Mouse (Mus musculus) cerebellum, postnatal 14 days (tissue): ENCODE results near the gene Nkd1.

Source experiments
- DNase-seq, 2 experiments: peaks; one replicate each; pipeline ENCODE4 v3.0.0; 2021; ENCODE audit warnings: mixed read lengths in 2 of 2

Nkd1 gene

GRCm38 (mm10) chr8:88577666-88578065, 56.5 kb downstream of the Nkd1 start:
- DNase-seq: peak in 1 of 2 experiments; percentile 43

GRCm38 (mm10) chr8:88578413-88579175, 57.4 kb downstream of the Nkd1 start:
- no peak for DNase-seq

- DNase-seq: no peak
Measured at GRCm38 (mm10) chr8:88579246-88579645, 58.1 kb downstream of the Nkd1 start.

GRCm38 (mm10) chr8:88579668-88580330, 58.6 kb downstream of the Nkd1 start:
- DNase-seq: peak; percentile 62 to 69

- DNase-seq: no peak
Measured at GRCm38 (mm10) chr8:88580785-88581184, 59.6 kb downstream of the Nkd1 start.

- no peak for DNase-seq
Measured at GRCm38 (mm10) chr8:88583863-88584262, 62.7 kb downstream of the Nkd1 start.

GRCm38 (mm10) chr8:88588205-88588889, 67.2 kb downstream of the Nkd1 start:
- DNase-seq: no peak

GRCm38 (mm10) chr8:88590226-88590625, 69.1 kb downstream of the Nkd1 start:
- no peak for DNase-seq

GRCm38 (mm10) chr8:88593947-88594346, 72.8 kb downstream of the Nkd1 start:
- no peak for DNase-seq

GRCm38 (mm10) chr8:88596042-88596441, 74.9 kb downstream of the Nkd1 start:
- DNase-seq: no peak

- no peak for DNase-seq
Measured at GRCm38 (mm10) chr8:88598578-88598977, 77.4 kb downstream of the Nkd1 start.

GRCm38 (mm10) chr8:88599491-88599890, 78.3 kb downstream of the Nkd1 start:
- peak in 1 of 2 experiments; percentile 42 for DNase-seq

GRCm38 (mm10) chr8:88603446-88603989, 82.4 kb downstream of the Nkd1 start:
- no peak for DNase-seq

GRCm38 (mm10) chr8:88604065-88605038, 83.2 kb downstream of the Nkd1 start:
- DNase-seq: peak; percentile 75 to 81

- DNase-seq: peak in 1 of 2 experiments; percentile 60
Measured at GRCm38 (mm10) chr8:88605361-88606040, 84.3 kb downstream of the Nkd1 start.

GRCm38 (mm10) chr8:88609036-88609435, 87.9 kb downstream of the Nkd1 start:
- DNase-seq: no peak

GRCm38 (mm10) chr8:88610271-88610670, 89.1 kb downstream of the Nkd1 start:
- no peak for DNase-seq

GRCm38 (mm10) chr8:88614981-88615380, 93.8 kb downstream of the Nkd1 start:
- peak in 1 of 2 experiments; percentile 12 for DNase-seq

- no peak for DNase-seq
Measured at GRCm38 (mm10) chr8:88618612-88619011, 97.5 kb downstream of the Nkd1 start.

- peak in 1 of 2 experiments; percentile 45 for DNase-seq
Measured at GRCm38 (mm10) chr8:88619513-88619912, 98.4 kb downstream of the Nkd1 start.

- DNase-seq: peak in 1 of 2 experiments; percentile 42
Measured at GRCm38 (mm10) chr8:88620931-88621330, 99.8 kb downstream of the Nkd1 start.
